Mouse (Mus musculus): ENCODE results near the gene Ccdc110. TPM values are rescaled to one million over a fixed set of nuclear protein-coding genes. Genes with fewer than 3 reads are reported as not detected.
A peak's percentile ranks its signal among the peaks of the same experiment; 100 is the strongest.

The Ccdc110 gene
- polyA plus RNA-seq (2015; fragmentation: Nextera tagmentation; extraction: Ambion mirVana) = not detected in 2 replicates

GRCm38 (mm10) chr8:45934582-45935014, at the start of gene Ccdc110:
Gene Ccdc110, plus strand, starts transcription at chr8:45934619.
- ATAC-seq (ENCODE audit: insufficient number of reproducible peaks, low FRiP score, low TSS enrichment, low read depth) = peak; percentile 78
- H3K9ac ChIP-seq = no peak within 1 kb of the TSS
- WGBS = 2% methylated on average over 23 of the region's 23 CpGs
- no peaks in the 10 kb centered on the region for H3K27me3 ChIP-seq
- H3K4me3 ChIP-seq (replicated peaks) = peak within 1 kb of the TSS; percentile 36
- H3K36me3 ChIP-seq = no peaks in the 10 kb centered on the region
- 0 out of 2 replicates have a peak, but pooled peaks cover 3% of the 10 kb centered on the region for H3K9me3 ChIP-seq (replicated peaks)
- H3K27ac ChIP-seq (replicated peaks) = no peak within 1 kb of the TSS
- 0 out of 2 replicates have a peak, but pooled peaks cover 3% of the 10 kb centered on the region for H3K4me1 ChIP-seq
- peak within 1 kb of the TSS; percentile 53 for H3K4me2 ChIP-seq (replicated peaks)

- no peaks in the 10 kb centered on the region for H3K9me3 ChIP-seq (replicated peaks)
- H3K27ac ChIP-seq (replicated peaks) = no peak within 1 kb of the TSS; the same call in 1 of the 2 replicates
- peak; percentile 72 for ATAC-seq (ENCODE audit: insufficient number of reproducible peaks, low FRiP score, low TSS enrichment, low read depth)
- 0 out of 2 replicates have a peak within 1 kb of the TSS, but pooled peaks have one; percentile 7 for H3K9ac ChIP-seq
- peak within 1 kb of the TSS; percentile 39 for H3K4me3 ChIP-seq (replicated peaks)
- H3K4me1 ChIP-seq = peaks cover 12% of the 10 kb centered on the region
- peak within 1 kb of the TSS; percentile 76 for H3K4me2 ChIP-seq (replicated peaks)
- H3K27me3 ChIP-seq = no peaks in the 10 kb centered on the region
- 2% methylated on average over 22 of the region's 22 CpGs for WGBS
- H3K36me3 ChIP-seq = no peaks in the 10 kb centered on the region
Measured at GRCm38 (mm10) chr8:45885202-45885685, 49.2 kb upstream of the Ccdc110 start, which contains the start of gene Pdlim3. Gene Pdlim3, plus strand, starts transcription at chr8:45885461.

GRCm38 (mm10) chr8:45885775-45886174, 48.6 kb upstream of the Ccdc110 start:
- no peaks in the 10 kb centered on the region for H3K9me3 ChIP-seq (replicated peaks)
- H3K27ac ChIP-seq (replicated peaks) = no peak overlapping the region
- H3K36me3 ChIP-seq = no peaks in the 10 kb centered on the region
- H3K4me1 ChIP-seq = peaks cover 12% of the 10 kb centered on the region
- no peak for ATAC-seq (ENCODE audit: insufficient number of reproducible peaks, low FRiP score, low TSS enrichment, low read depth)
- no peaks in the 10 kb centered on the region for H3K27me3 ChIP-seq
- 33% methylated on average over 2 of the region's 2 CpGs for WGBS
- H3K9ac ChIP-seq = no peak overlapping the region
- peak overlapping the region; percentile 76 for H3K4me2 ChIP-seq (replicated peaks)
- peak overlapping the region; percentile 39 for H3K4me3 ChIP-seq (replicated peaks)

GRCm38 (mm10) chr8:45889737-45890136, 44.7 kb upstream of the Ccdc110 start:
- Histone ChIP-seq H3K27me3 (no peaks in the 10 kb centered on the region), H3K9me3 (replicated peaks) (no peaks in the 10 kb centered on the region), H3K4me3 (replicated peaks) (no peak overlapping the region), H3K4me1 (peaks cover 7% of the 10 kb centered on the region; the same call in 1 of the 2 replicates), H3K27ac (replicated peaks) (no peak overlapping the region), H3K9ac (no peak overlapping the region), H3K4me2 (replicated peaks) (no peak overlapping the region), H3K36me3 (no peaks in the 10 kb centered on the region)
- WGBS = 82% methylated on average over 7 of the region's 7 CpGs
- ATAC-seq (ENCODE audit: insufficient number of reproducible peaks, low FRiP score, low TSS enrichment, low read depth) = no peak

GRCm38 (mm10) chr8:45896590-45896989, 37.8 kb upstream of the Ccdc110 start:
- Histone ChIP-seq H3K4me1 (no peaks in the 10 kb centered on the region), H3K27me3 (no peaks in the 10 kb centered on the region), H3K9ac (no peak overlapping the region), H3K27ac (replicated peaks) (no peak overlapping the region), H3K36me3 (no peaks in the 10 kb centered on the region), H3K4me2 (replicated peaks) (no peak overlapping the region), H3K4me3 (replicated peaks) (no peak overlapping the region), H3K9me3 (replicated peaks) (no peaks in the 10 kb centered on the region)
- 81% methylated on average over 3 of the region's 3 CpGs for whole genome bisulfite sequencing
- no peak for ATAC-seq (ENCODE audit: insufficient number of reproducible peaks, low FRiP score, low TSS enrichment, low read depth)

- H3K27me3 ChIP-seq = no peaks in the 10 kb centered on the region
- H3K4me2 ChIP-seq (replicated peaks) = no peak overlapping the region
- no peak for ATAC-seq (ENCODE audit: insufficient number of reproducible peaks, low FRiP score, low TSS enrichment, low read depth)
- no peak overlapping the region for H3K4me3 ChIP-seq (replicated peaks)
- WGBS = 70% methylated on average over 3 of the region's 3 CpGs
- H3K4me1 ChIP-seq = no peaks in the 10 kb centered on the region
- H3K36me3 ChIP-seq = no peaks in the 10 kb centered on the region
- H3K9ac ChIP-seq = no peak overlapping the region
- H3K9me3 ChIP-seq (replicated peaks) = no peaks in the 10 kb centered on the region
- H3K27ac ChIP-seq (replicated peaks) = no peak overlapping the region
Measured at GRCm38 (mm10) chr8:45899783-45900182, 34.6 kb upstream of the Ccdc110 start.

GRCm38 (mm10) chr8:45901626-45902025, 32.8 kb upstream of the Ccdc110 start:
- H3K36me3 ChIP-seq = no peaks in the 10 kb centered on the region
- H3K9me3 ChIP-seq (replicated peaks) = no peaks in the 10 kb centered on the region
- H3K4me2 ChIP-seq (replicated peaks) = no peak overlapping the region
- H3K27me3 ChIP-seq = no peaks in the 10 kb centered on the region
- no peak overlapping the region for H3K4me3 ChIP-seq (replicated peaks)
- ATAC-seq (ENCODE audit: insufficient number of reproducible peaks, low FRiP score, low TSS enrichment, low read depth) = no peak
- no peaks in the 10 kb centered on the region for H3K4me1 ChIP-seq
- no peak overlapping the region for H3K27ac ChIP-seq (replicated peaks)
- WGBS = 56% methylated on average over 8 of the region's 8 CpGs
- no peak overlapping the region for H3K9ac ChIP-seq

GRCm38 (mm10) chr8:45903659-45904058, 30.8 kb upstream of the Ccdc110 start:
- H3K4me1 ChIP-seq = no peaks in the 10 kb centered on the region
- H3K4me2 ChIP-seq (replicated peaks) = no peak overlapping the region
- no peaks in the 10 kb centered on the region for H3K36me3 ChIP-seq
- no peak overlapping the region for H3K4me3 ChIP-seq (replicated peaks)
- H3K9me3 ChIP-seq (replicated peaks) = no peaks in the 10 kb centered on the region
- H3K27me3 ChIP-seq = no peaks in the 10 kb centered on the region
- no peak overlapping the region for H3K9ac ChIP-seq
- no peak overlapping the region for H3K27ac ChIP-seq (replicated peaks)
- WGBS = 32% methylated on average over 3 of the region's 3 CpGs
- no peak for ATAC-seq (ENCODE audit: insufficient number of reproducible peaks, low FRiP score, low TSS enrichment, low read depth)

GRCm38 (mm10) chr8:45905591-45906250, 28.7 kb upstream of the Ccdc110 start:
- no peak for ATAC-seq (ENCODE audit: insufficient number of reproducible peaks, low FRiP score, low TSS enrichment, low read depth)
- WGBS = 79% methylated on average over 7 of the region's 7 CpGs

GRCm38 (mm10) chr8:45906251-45906619, 28.2 kb upstream of the Ccdc110 start:
- no peak overlapping the region for H3K4me2 ChIP-seq (replicated peaks)
- no peaks in the 10 kb centered on the region for H3K27me3 ChIP-seq
- no peak overlapping the region for H3K9ac ChIP-seq
- no peak for ATAC-seq (ENCODE audit: insufficient number of reproducible peaks, low FRiP score, low TSS enrichment, low read depth)
- no peaks in the 10 kb centered on the region for H3K36me3 ChIP-seq
- no peaks in the 10 kb centered on the region for H3K9me3 ChIP-seq (replicated peaks)
- H3K27ac ChIP-seq (replicated peaks) = no peak overlapping the region
- WGBS = 81% methylated on average over 4 of the region's 4 CpGs
- H3K4me3 ChIP-seq (replicated peaks) = no peak overlapping the region
- H3K4me1 ChIP-seq = no peaks in the 10 kb centered on the region

More at GRCm38 (mm10) chr8:45905591-45906250, 28.7 kb upstream of the Ccdc110 start:
- H3K27ac ChIP-seq (replicated peaks) = no peak overlapping the region
- no peaks in the 10 kb centered on the region for H3K27me3 ChIP-seq
- no peak overlapping the region for H3K4me2 ChIP-seq (replicated peaks)
- no peak overlapping the region for H3K9ac ChIP-seq
- H3K4me1 ChIP-seq = no peaks in the 10 kb centered on the region
- H3K4me3 ChIP-seq (replicated peaks) = no peak overlapping the region
- no peaks in the 10 kb centered on the region for H3K36me3 ChIP-seq
- H3K9me3 ChIP-seq (replicated peaks) = no peaks in the 10 kb centered on the region

- H3K9ac ChIP-seq = no peak overlapping the region
- 66% methylated on average over 11 of the region's 11 CpGs for WGBS
- ATAC-seq (ENCODE audit: insufficient number of reproducible peaks, low FRiP score, low TSS enrichment, low read depth) = no peak
- H3K4me3 ChIP-seq (replicated peaks) = no peak overlapping the region
- no peak overlapping the region for H3K27ac ChIP-seq (replicated peaks)
- no peaks in the 10 kb centered on the region for H3K9me3 ChIP-seq (replicated peaks)
- no peak overlapping the region for H3K4me2 ChIP-seq (replicated peaks)
- H3K27me3 ChIP-seq = no peaks in the 10 kb centered on the region
- H3K4me1 ChIP-seq = no peaks in the 10 kb centered on the region
- H3K36me3 ChIP-seq = no peaks in the 10 kb centered on the region
Measured at GRCm38 (mm10) chr8:45913707-45914106, 20.7 kb upstream of the Ccdc110 start.

Measured in embryonic facial prominence, embryonic 15.5 days (tissue).